Mouse (Mus musculus) liver, embryonic 14.5 days (tissue): ENCODE measurements around the gene Nme7.

Experiments used
- CTCF ChIP-seq: IDR thresholded peaks from 2 replicates; pipeline ENCODE4 v1.5.1; 2016; ENCODE audit warnings: antibody characterized with exemption, low read depth, control low read depth
- EP300 ChIP-seq: IDR thresholded peaks from 2 replicates; pipeline ENCODE4 v1.6.1; 2016; ENCODE audit warnings: antibody characterized with exemption, low read depth

DNA sequence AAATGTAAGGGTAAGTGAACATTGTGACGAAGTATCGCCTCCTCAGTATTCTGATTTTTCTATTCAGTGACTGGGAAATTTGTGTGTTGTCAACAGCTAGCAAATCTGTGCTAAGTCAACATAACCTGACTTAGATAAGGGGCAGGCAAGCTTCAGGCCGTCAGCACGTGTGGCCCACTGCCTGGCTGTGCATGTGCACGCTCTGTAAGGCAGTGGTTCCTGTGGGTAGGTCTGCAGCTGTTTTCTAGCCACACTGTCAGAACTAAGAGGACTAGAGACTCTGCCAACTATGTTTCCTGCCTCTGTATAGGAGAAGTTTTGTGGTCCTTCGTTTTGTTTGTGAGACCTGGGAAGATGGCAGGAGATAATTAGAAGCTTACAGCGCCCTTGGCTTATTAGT, 122.3 kb downstream of the Nme7 start:
- TF ChIP-seq CTCF (no peak), EP300 (no peak)
